Mouse (Mus musculus) heart, postnatal 0 days (tissue): ENCODE results near the gene S1pr2. TPM values are rescaled to one million over a fixed set of nuclear protein-coding genes. Genes with fewer than 3 reads are reported as not detected.

Source experiments
- ATAC-seq: fragments of 200-750 bp; cut with Nextera tagmentation; 2 replicates; pipeline ENCODE4 v1.8.0; 2017; ENCODE audit warnings: low read depth, moderate number of reproducible peaks, moderate library complexity; ENCODE audit not compliant: insufficient read depth
- DNase-seq: peaks from one replicate; pipeline ENCODE4 v3.0.0-alpha.2; 2016; ENCODE audit warnings: low spot score
- H3K27ac ChIP-seq: fragments of 300-500 bp; sonication (generic); 2 replicates; pipeline ENCODE4 v1.5.1; 2014; ENCODE audit warnings: low read depth, mild to moderate bottlenecking
- H3K27me3 ChIP-seq: fragments of 300-500 bp; sonication (generic); 2 replicates; pipeline ENCODE4 v1.6.1; 2014; ENCODE audit warnings: low read length, mixed read lengths; ENCODE audit not compliant: control insufficient read depth, insufficient read depth
- H3K36me3 ChIP-seq: fragments of 300-500 bp; sonication (generic); replicated peaks from 2 replicates; pipeline ENCODE4 v1.6.1; 2014; ENCODE audit warnings: low read length, mixed read lengths; ENCODE audit not compliant: control insufficient read depth, insufficient read depth
- H3K4me1 ChIP-seq: fragments of 300-500 bp; sonication (generic); 2 replicates; pipeline ENCODE4 v1.6.1; 2014; ENCODE audit warnings: antibody characterized with exemption; ENCODE audit not compliant: control insufficient read depth, insufficient read depth
- H3K4me2 ChIP-seq: fragments of 300-500 bp; sonication (generic); 2 replicates; pipeline ENCODE4 v1.6.1; 2014; ENCODE audit warnings: low read depth, mild to moderate bottlenecking, low read length, moderate library complexity
- H3K4me3 ChIP-seq: fragments of 300-500 bp; sonication (generic); 2 replicates; pipeline ENCODE4 v1.5.1; 2014; ENCODE audit warnings: low read depth, low read length
- H3K9ac ChIP-seq: fragments of 300-500 bp; sonication (generic); replicated peaks from 2 replicates; pipeline ENCODE4 v1.6.1; 2014; ENCODE audit warnings: low read depth, low read length, mixed read lengths
- H3K9me3 ChIP-seq: fragments of 300-500 bp; sonication (generic); replicated peaks from 2 replicates; pipeline ENCODE4 v1.6.1; 2016; ENCODE audit warnings: low read length; ENCODE audit not compliant: control insufficient read depth
- CTCF ChIP-seq: IDR thresholded peaks from 2 replicates; pipeline ENCODE4 v1.5.1; 2016; ENCODE audit warnings: antibody characterized with exemption, control low read depth, low read depth
- EP300 ChIP-seq: IDR thresholded peaks from 2 replicates; pipeline ENCODE4 v1.6.1; 2016; ENCODE audit warnings: antibody characterized with exemption, low read depth
- WGBS: fragments of 180-500 bp; shearing (Covaris S2); extraction: QIAGEN DNeasy Blood & Tissue Kit; methylation state at CpG from one replicate; pipeline ENCODE4 v1.1.7; 2014; 5-methylcytosine and 5-hydroxymethylcytosine counted together
- polyA plus RNA-seq: library from polyadenylated mRNA; unstranded; fragments of >200 nt; fragmentation: Nextera tagmentation; extraction: Ambion mirVana; gene quantifications from 2 replicates; pipeline ENCODE4 v1.2.1, GENCODE M21; 2015
- total RNA-seq: library from RNA; depleted of rRNA; stranded (reverse); fragments of >200 nt; gene quantifications from 2 replicates; pipeline ENCODE4 v1.2.3, GENCODE M21; 2014; ENCODE audit warnings: low replicate concordance

Gene S1pr2
- total and polyA plus RNA-seq, 2 experiments from 2014 or later = 7.4 to 8.5 TPM

GRCm38 (mm10) chr9:21007313-21007952, 30.9 kb upstream of the S1pr2 start:
- Histone ChIP-seq H3K36me3 (peaks cover 50% of the 10 kb centered on the region), H3K4me2 (no peak overlapping the region), H3K27me3 (no peaks in the 10 kb centered on the region), H3K4me3 (no peak overlapping the region), H3K27ac (no peak overlapping the region), H3K9me3 (no peaks in the 10 kb centered on the region), H3K9ac (no peak overlapping the region), H3K4me1 (no peaks in the 10 kb centered on the region)
- TF ChIP-seq EP300 = no peak
- no peak for TF ChIP-seq CTCF
- DNase-seq (no peak), ATAC-seq (no peak)
- 92% methylated on average over 10 of the region's 10 CpGs for WGBS

- no peaks in the 10 kb centered on the region for H3K9me3 ChIP-seq
- H3K4me2 ChIP-seq = peak within 1 kb of the TSS; percentile 88
- no peaks in the 10 kb centered on the region for H3K27me3 ChIP-seq
- H3K4me1 ChIP-seq = no peaks in the 10 kb centered on the region
- WGBS = under 1% methylated on average over 72 of the region's 72 CpGs
- peaks cover 37% of the 10 kb centered on the region for H3K36me3 ChIP-seq
- H3K9ac ChIP-seq = peak within 1 kb of the TSS; percentile 87
- TF ChIP-seq CTCF (no peak), EP300 (no peak)
- peak within 1 kb of the TSS; percentile 76 for H3K27ac ChIP-seq
- ATAC-seq (peak; percentile 87), DNase-seq (peak; percentile 69)
- H3K4me3 ChIP-seq = peak within 1 kb of the TSS; percentile 82
These were observed 26.3 kb upstream of the S1pr2 start, which contains the start of gene Mrpl4 for GRCm38 (mm10) chr9:21002627-21003551. TSS of gene Mrpl4 (plus strand) at chr9:21002738.

GRCm38 (mm10) chr9:21002270-21002626, 25.7 kb upstream of the S1pr2 start:
- TF ChIP-seq CTCF (no peak), EP300 (no peak)
- H3K9me3 ChIP-seq = no peaks in the 10 kb centered on the region
- peaks cover 31% of the 10 kb centered on the region for H3K36me3 ChIP-seq
- H3K27ac ChIP-seq = peak overlapping the region; percentile 76; the same call in 1 of the 2 replicates
- H3K4me1 ChIP-seq = no peaks in the 10 kb centered on the region
- 8% methylated on average over 7 of the region's 7 CpGs for WGBS
- no peaks in the 10 kb centered on the region for H3K27me3 ChIP-seq
- H3K4me3 ChIP-seq = peak overlapping the region; percentile 82
- peak overlapping the region; percentile 87 for H3K9ac ChIP-seq
- ATAC-seq (0 out of 2 replicates have a peak, but pooled peaks have one; percentile 3), DNase-seq (no peak)
- H3K4me2 ChIP-seq = peak overlapping the region; percentile 88

- WGBS = 59% methylated on average over 6 of the region's 6 CpGs
- H3K9ac ChIP-seq = no peak overlapping the region
- no peak for TF ChIP-seq EP300
- H3K4me3 ChIP-seq = no peak overlapping the region
- peaks cover 26% of the 10 kb centered on the region for H3K36me3 ChIP-seq
- no peaks in the 10 kb centered on the region for H3K27me3 ChIP-seq
- ATAC-seq (no peak), DNase-seq (no peak)
- no peaks in the 10 kb centered on the region for H3K4me1 ChIP-seq
- no peak overlapping the region for H3K27ac ChIP-seq
- no peak overlapping the region for H3K4me2 ChIP-seq
- no peaks in the 10 kb centered on the region for H3K9me3 ChIP-seq
These were observed 25.1 kb upstream of the S1pr2 start for GRCm38 (mm10) chr9:21001651-21002200.

- no peaks in the 10 kb centered on the region for H3K4me1 ChIP-seq
These were observed 24.2 kb upstream of the S1pr2 start for GRCm38 (mm10) chr9:21000811-21001210.

More at GRCm38 (mm10) chr9:21000811-21001210, 24.2 kb upstream of the S1pr2 start:
- Histone ChIP-seq H3K9me3 (no peaks in the 10 kb centered on the region), H3K9ac (no peak overlapping the region), H3K27me3 (no peaks in the 10 kb centered on the region), H3K36me3 (peaks cover 17% of the 10 kb centered on the region), H3K4me2 (no peak overlapping the region), H3K27ac (no peak overlapping the region), H3K4me3 (no peak overlapping the region)
- TF ChIP-seq CTCF (peak; percentile 52), EP300 (no peak)
- ATAC-seq (no peak), DNase-seq (peak; percentile 39)
